Mouse (Mus musculus): Measurements from ENCODE around the gene Actr10.

Gene Actr10

GRCm38 (mm10) chr12:70968141-70968790 is 30.6 kb downstream of the Actr10 start:
- DNase-seq, result peak; percentile 74 to 77

GRCm38 (mm10) chr12:70968791-70969307 is 31.2 kb downstream of the Actr10 start:
- DNase-seq, result peak; percentile 70 to 84

GRCm38 (mm10) chr12:70969485-70970184 is 32.0 kb downstream of the Actr10 start:
- peak; percentile 31 to 66 for DNase-seq

- no peak for DNase-seq
Observed at GRCm38 (mm10) chr12:70973831-70974230, 36.2 kb downstream of the Actr10 start.

DNA sequence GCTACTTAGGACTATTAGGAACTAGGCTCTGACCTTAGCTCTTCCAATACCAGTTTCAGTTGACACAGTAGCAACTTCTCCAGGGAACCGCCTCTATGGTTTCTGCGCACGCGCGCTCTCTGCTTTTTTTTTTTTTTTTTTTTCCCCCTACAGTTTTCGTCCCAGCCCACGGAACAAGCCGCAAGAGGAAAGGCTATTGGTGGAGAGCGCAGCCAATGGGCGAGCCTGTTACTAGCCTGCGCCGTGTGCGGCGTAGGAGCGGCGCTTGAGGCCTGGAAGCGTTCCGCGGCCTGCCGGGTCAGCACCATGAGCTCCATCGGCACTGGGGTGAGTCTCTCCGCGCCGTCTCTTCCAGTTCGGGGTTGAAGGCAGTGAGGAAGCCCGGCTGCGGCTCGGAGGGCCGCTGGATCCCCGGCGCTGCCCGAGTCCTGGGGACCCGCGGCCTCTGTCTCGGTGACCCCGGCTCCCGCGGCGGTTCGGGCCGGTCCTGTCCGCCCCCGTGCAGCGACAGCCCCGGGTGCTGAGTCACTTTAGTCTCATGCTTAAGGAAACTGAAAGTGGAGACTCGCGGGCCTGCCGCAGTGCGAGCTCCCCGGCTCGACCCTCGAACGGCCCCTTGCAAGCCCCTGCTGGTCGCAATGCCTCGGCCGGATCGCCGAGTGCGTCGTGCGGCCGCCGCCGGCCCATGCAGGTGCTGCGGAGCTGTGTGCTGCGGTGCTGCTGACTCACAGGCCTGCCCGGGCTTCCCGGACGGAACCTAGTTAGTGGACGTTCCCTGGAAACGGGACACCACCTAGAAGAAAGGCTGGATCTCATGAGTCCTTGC is 37.0 kb downstream of the Actr10 start, which contains the start of gene Psma3:
Gene Psma3 (plus strand): TSS at position 181 of the 826 bp plus-strand sequence.
- DNase-seq, result peak; percentile 79 to 83

DNA sequence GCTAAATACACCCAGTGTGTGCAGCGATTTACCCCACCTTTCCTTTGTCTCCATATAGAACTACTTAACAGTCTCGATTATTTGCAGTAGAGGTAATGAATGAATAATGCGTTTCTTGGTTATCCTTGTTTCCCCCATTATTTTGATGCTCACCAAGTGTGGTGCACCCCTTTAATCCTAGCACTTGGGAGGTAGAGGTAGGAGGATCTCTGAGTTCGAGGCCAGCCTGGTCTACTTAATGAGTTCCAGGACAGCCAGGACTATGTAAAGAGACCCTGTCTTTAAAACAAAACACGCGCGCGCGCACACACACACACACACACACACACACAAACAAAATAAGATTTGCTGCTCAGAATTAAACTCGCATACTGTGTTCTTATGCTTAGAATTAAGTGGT is 37.7 kb downstream of the Actr10 start:
- no peak for DNase-seq

GRCm38 (mm10) chr12:70975891-70976290 is 38.2 kb downstream of the Actr10 start:
- no peak for DNase-seq

DNA sequence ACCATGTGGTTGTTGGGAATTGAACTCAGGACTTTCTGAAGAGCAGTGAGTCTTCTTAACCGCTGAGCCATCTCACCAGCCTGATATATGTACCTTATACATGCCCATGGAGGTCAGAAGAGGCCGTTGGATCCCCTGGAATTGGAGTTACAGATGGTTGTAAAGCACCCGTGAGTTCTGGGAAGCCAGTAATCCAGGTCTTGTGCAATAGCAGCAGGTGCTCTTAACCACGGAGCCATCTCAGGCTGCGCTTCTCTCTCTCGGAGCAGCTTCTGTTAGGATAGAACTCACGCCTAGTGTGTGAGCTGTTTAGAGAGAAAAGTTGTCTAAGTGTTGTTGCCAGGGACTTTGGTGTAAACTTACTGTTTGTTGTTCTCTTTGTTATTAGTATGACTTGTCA is 40.7 kb downstream of the Actr10 start:
- DNase-seq, result no peak

GRCm38 (mm10) chr12:70984855-70985550 is 47.3 kb downstream of the Actr10 start:
- no peak for DNase-seq

DNA sequence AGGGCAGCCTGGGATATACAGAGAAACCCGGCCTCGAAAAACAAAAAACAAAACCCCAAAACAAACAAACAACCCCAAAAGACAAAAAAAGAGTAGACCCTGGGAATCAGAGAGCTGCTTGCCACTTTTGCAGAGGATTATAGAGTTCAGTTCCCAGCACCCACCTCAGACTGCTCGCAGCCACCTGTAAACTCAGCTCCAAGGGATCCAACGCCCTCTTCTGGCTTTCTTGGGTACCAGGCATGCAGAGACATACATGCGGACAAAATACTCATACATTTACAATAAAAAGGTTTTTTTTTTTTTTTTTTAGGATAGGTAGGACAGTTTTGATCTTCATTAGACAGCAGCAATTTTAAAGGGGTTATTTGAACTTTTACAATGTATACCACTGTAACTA is 59.6 kb downstream of the Actr10 start:
- DNase-seq, result no peak

DNA sequence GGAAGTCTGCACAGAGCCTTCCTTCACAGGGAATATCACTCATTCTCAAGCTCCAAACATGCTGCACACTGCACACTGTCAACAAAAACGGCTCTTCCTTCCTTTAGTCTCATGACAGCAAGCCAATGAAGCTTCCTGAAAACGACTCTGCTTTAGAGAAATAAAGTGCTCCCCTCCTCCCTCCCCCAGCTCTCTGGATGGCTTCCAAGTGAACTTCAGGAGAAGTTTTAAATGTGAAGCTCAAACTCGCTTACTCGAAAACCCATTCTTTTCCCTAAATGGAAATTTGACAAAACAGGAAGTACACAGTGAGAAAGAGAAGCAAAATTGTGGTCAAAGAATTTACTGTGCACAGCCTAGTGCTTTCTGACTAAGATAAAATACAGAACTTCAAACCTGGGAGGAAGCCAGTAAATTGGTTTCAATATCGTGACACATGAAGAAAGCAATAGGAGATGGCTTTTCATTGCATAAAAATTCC is 61.8 kb downstream of the Actr10 start:
- DNase-seq, result peak in 1 of 2 experiments; percentile 43

DNA sequence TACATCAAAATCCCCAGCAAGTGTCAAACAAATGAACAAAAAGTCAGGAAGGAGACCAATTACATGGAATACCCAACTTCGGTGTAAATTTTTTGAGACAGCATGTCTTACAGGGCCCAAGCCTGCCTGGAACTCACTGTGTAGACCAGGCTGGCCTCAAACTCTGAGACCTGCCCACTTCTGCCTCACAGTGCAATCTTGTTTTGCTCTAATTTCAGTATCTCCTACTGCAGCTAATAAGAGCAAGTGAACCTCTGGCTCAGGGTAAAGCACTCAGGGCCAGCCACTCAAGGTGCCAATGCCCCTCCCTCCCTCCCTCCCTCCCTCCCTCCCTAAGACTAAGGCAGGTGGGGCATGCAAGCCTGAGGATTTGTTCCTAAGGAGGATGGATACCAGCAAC is 62.7 kb downstream of the Actr10 start:
- no peak for DNase-seq

- no peak for DNase-seq
Observed at GRCm38 (mm10) chr12:71001456-71001855, 63.8 kb downstream of the Actr10 start.

GRCm38 (mm10) chr12:71003760-71004426 is 66.2 kb downstream of the Actr10 start:
- DNase-seq, result no peak

DNA sequence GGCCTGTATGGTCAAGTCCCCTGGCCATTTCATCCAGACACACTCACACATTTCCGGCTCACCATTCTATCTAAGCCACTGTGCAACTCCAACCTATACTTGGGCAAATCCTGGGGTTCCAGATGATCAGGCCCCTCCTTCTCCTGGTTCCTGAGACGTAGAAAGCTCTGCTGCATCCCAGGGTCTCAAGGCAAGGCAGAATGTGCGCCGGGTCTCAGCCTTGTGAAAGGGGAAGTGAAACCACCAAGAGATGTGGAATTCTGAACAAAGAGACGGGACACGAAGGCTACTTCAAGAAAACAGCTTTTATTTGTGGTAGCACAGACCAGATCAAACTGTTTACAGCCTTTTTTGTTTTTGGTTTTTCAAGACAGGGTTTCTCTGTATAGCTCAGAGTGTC is 68.5 kb downstream of the Actr10 start:
- DNase-seq, result no peak

DNA sequence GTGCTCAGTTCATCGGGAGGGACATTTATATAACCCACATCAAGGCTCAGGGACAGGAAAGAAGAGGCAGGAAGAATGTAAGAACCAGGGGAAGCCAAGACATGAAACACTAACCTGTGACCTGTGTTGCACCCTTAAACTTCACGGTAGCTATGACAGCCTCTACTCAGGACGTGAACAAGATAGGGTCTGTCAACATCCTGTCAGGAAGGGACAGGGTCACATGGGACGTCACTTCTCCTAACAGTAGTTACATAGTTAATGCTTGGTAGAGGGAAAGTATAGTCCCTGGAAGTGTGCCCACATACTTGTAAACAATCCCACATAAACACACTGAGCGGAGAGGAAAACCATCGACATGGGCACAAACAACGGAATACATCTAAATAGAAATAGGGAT is 69.2 kb downstream of the Actr10 start:
- no peak for DNase-seq

DNA sequence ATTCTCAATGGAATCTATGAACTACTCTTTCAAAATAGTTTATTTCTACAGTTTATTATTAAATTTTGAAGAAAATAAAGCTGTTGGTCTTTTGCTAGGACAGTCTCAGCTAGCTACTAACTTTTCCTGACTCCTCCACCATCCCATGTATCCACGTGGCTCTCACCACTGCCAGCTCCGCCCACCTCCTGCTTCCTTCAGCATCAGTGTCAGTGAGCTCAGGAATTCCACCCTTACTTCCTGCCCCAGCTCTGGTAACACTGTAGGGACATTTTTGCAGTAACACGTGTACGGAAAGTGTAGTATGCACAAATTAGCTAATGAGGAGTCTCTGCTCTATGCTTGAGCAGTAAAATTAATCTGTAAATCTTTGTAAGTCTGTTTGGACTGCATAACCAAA is 72.1 kb downstream of the Actr10 start:
- DNase-seq, result no peak

All from spleen, adult 18-20 months (tissue).